Mouse (Mus musculus) adrenal gland (tissue): ENCODE measurements around the gene Cdk13.

ENCODE experiments used
- intact Hi-C: fragments of 180-260 bp; cut with DNase I; formaldehyde crosslinking; loops from one replicate; pipeline ENCODE4 v1.15.1; 2025

Gene Cdk13

DNA sequence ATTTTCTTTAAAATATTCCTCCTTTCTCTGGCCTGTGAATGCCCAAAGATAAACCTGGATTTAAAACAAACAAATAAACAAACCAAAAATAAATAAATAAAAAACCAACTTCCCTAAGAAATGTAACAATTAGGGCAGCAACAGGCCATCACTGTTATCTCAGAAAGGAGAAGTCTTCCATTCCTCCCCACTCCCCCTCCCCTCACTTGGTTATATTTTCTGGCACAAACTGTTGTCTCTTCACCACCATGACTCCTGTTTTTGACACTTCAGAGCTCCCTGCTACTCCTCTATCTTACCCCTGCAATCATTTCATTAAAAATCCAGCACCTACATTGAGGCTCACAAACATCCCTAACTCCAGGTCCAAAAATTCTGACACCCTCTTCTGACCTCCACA lies 31.8 kb downstream of the Cdk13 start:
- intact Hi-C loops, result no loop called here

DNA sequence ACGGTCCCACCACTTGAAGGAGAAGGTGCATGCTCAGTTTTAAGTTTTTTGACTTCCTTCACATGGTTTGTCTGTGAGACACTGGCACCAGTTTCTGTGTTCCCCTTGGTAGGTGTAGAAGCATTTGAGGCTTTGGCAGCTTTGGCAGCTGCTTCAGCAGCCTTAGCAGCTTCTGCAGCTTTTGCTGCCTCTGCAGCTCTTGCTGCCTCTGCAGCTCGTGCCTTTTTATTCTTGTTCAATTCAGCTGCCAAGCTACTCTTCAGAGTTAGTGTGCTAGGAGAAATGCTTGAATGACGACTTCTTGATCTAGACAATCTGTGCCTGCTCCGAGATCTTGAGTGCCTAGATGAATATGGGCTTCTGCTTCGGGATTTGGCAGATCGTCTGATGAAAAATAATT lies 32.3 kb downstream of the Cdk13 start:
- intact Hi-C loops, result no loop called here

DNA sequence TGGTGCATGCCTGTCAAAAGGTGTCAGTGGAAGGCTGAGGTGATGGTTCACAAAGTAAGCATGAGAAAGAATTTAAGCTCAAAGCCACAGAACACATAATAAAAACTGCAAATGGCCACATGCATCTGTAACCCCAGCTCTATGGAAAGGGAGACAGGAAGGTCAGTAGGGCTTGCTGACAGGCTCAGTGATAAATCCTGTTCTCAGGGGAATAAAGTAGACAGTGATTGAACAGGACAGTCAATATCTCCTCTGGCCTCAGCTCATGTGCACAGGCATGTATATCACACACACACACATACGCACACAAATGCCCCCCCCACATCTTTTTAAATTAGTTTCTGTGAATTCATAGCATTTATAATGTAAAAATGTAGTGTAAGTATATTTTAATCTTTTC lies 42.5 kb downstream of the Cdk13 start:
- intact Hi-C loops, result no loop called here

DNA sequence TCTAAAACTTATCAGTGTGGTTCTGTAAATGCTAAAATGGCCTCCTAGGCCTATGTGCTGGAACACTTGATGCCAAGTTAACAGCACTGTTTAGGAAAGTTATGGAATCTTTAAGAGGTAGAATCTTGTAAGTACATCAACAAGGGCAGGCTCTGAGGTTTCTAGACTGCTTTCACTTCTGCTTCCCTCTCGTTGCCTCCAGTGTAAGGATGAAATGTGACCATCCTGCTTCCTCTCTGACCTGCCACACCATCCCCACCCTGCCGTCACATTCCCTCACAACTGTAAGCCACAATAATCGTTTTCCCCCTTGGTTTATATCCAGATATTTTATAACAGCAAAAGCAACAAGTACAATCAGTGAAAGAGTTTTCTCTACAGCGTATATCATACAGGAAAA lies 49.9 kb downstream of the Cdk13 start:
- intact Hi-C loops, result no loop called here

DNA sequence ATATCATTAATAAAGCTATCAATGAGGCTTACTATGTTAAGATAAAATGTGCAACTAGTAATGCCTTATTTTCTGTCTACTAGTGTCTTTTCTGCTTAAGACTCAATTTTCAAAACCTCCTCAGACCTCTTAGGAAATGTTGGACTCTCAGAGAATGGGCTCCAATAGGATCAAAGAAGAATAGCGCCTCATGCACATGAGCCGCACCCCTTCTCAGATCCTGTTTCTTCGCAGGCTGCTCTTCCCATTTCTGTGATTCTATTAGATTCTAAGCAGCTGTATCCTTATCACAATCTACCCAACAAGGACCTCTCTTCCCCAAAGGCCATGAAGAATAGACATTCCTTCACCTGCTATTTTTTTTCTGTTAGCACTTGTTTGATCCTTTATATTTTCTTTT lies 76.1 kb downstream of the Cdk13 start:
- intact Hi-C loops, result no loop called here

DNA sequence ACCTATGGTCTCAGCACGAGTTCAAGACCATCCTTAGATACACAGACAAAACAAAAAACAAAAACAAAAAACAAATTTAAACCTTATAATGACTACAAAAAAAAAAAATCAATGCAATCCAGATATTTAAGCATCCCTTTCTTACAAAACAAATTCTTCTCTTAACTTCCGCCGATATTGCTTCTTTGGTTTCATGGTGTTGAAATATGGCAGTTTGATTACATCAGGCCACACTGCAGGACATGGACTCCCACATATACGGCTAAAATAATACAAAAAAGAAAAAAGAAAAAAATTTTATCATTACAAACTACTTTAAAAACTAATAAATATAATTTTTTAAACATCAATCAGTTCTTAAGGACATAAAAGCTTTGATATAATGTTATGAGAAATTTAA lies 77.0 kb downstream of the Cdk13 start:
- intact Hi-C loops, result no loop called here

DNA sequence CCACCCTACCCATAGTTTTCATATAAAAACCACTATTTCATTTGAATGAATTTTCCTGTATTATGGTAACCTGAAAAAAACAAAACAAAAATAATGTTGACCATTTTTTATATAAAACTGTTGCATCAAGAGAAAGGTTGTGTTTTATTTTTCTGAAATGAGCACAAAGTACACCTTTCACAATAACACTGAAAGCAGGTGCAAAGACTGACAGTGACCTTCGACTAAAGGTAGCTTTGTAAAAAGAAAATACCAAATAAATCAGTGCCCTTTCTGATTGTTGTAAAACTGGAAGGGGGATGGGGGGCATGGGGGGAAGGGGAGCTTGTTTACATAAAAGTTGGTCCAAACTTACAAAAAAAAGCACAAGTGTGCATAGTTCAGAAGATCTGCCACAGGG lies 87.5 kb downstream of the Cdk13 start:
- intact Hi-C loops, result no loop called here

DNA sequence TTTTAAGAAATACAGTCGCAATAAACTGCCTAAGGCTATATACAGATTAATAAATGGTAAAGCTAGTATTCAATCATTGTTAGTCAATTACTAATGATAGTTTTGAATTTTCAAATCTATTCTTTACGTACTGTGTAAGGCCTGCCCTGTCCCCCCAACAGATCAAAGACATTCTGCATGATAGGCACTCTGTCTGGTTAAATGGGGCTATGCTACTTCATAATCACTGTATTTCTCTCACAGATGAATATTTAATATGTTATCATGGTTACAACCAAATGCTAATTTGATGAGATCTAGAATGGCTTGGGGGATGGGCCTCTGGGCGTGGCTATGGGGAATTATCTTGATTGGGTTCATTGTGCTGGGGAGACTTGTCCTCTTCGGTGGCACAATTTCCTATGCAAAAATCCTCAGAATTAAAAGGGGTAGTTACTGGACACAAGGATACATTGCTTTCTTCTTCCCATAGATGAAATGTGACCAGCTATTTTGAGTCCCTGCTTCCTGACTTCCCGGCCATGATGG lies 96.0 kb downstream of the Cdk13 start:
- intact Hi-C loops, result no loop called here

DNA sequence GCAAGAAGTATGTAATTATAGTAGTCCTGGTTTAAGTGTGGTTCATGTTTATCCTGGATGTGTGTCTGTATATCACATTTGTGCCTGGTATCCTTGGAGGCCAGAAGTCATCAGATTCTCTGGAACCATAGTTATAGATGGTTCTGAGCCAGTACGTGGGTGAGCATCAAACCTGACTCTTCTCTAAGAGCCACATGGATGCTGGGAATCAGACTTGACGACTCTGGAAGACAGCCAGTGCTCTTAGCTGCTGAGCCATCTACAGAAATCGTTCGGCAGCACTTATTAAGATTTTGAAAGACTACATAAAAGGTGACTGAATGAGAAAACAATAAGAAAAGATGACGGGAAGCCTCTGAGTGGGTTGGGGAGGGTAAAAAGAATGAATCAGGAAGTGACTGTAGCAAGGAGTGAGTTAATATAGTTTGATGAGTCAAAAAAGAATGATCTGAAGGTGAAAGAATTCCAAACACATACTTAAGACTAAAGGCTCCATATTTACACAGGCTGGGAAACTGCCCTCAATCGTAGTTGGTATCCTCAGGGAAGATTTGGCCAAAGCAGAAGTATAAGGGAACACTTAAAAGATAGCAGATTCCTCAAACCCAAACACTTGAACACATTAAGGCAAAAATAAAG lies 99.6 kb downstream of the Cdk13 start:
- intact Hi-C loops, result no loop called here

DNA sequence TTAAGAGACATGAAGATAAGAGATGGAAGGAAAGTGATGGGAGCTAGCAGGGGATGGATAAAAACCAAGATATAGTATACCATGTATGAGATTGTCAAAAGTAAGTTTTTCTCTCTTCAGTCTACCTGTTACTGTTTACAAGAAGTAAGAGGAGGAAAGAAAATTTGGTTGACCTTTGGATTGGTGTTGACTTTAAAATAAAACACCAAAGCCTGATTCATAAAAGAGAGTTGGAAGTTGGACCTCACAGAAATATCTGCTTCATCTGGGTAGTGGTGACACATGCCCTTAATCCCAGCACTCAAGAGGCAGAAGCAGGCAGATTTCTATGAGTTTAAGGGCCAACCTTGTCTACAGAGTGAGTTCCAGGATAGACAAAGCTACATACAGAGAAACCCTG lies 102.6 kb downstream of the Cdk13 start:
- intact Hi-C loops, result no loop called here

DNA sequence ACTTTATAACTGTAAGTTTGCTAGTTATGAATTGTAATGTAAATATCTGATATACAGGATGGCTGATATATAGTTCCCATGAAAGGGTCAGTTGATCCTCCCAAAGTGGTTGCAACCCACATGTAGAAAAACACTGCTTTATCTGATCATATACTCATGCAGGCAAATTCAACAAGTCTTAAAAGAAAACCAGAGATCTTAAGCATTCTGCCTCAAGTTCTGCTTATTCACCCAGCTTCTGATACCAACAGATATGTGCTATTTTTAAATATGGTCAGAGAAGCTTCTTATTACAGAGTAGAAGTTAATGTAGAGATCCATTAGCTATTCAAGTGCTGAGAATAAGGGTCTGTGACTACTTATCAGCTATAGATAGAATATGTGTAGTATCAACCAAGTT lies 103.6 kb downstream of the Cdk13 start:
- intact Hi-C loops, result no loop called here

DNA sequence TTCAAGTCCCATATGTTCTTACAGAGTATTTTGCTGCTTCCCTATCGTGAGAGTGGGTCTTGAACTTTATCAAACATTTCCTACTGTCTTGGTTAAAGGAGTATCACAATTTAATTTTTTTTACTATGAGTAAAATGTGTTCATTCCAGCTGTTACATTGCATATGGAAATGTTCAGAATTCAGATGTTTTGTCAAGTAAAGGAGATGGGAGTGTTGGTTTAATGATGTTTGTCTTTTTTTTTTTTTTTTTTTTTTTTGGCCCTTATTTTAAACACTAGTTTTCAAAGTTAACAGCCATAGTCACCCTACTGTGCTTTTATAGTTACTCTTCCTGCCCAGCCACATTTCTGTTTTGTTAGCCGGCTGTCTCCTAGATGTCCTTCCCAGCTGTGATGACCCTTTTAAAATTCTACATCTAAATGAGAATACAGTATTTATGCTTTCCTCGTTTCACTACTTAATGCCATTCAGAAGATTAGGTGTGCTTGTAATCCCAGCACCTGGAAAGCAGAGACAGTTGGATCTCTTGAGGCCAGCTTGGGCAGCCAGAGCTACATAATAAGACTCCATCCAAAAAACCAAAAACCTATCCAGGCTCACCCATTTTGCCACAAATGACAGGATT lies 104.7 kb downstream of the Cdk13 start:
- intact Hi-C loops, result no loop called here

DNA sequence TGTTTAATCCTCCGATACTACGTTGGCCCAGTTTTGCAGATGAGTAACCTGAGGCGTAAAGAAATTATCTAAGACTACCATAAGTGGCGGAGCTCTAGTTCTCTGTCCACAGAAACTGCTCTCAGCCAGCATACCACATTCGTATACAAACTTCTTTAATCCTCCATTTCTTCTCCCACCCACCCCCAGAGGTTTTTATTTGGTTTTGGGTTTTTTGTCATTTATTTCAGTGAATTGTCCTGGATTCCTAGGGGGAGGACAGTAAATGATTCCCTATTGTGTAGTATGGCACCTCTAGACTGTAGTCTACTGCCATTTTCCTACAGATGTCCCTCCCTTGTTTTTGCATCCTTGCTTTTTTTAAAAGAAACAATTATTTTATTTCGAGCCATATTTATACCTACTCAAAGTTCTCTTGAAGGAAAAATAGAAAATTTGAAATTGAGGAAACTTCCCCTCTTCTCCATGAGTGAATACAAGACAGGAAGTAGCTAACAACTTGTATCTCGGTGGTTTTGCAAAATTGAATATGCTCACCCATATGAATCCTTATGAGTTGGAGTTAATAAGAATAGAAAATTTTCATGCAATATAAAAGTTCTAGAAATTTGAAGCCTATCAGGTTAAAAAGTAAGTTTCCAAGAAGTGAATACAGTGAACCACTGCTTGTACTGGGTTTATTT lies 108.9 kb downstream of the Cdk13 start:
- intact Hi-C loops, result no loop called here

DNA sequence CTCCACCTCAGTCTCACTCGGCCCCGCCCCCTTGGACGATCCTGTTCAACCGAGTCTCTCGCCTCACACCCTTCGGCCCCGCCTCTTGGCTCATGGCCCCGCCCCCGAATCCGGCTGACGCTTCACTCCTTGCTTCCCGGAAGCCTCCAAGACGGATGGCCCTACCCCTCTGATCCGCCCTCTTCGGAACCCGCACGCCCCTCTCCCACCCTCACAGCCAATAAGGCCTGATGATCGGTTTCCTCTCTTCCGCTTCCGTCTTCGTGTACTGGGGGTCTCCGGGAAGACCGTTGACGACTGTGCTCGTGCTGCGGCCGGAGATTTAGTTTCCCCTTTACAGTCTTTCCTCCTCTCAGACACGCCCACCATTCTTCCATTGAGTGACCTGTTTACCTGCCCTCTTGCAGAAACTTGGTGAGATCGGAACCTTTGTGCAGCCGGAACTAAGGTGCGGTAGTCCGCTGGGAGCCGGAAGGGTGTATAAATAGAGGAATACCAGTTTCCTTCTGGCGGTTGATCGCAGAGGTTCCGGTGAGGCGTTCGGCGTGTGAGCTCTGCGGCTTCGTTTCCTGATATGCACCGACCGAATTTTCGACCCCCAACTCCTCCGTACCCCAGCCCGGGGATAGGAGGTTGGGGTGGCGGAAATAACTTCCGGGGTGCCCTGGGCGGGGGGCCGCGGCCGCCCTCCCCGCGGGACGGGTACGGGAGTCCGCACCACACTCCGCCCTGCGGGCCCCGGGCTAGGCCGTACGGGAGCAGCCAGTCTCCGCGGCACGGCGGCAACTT lies 109.8 kb downstream of the Cdk13 start, which contains the start of the genes Mplkip and Sugct:
TSS of gene Mplkip (plus strand) at position 282 of the 789 bp plus-strand sequence.
TSS of gene Sugct (minus strand) at position 643 of the 789 bp plus-strand sequence.
- intact Hi-C loops, result no loop called here

DNA sequence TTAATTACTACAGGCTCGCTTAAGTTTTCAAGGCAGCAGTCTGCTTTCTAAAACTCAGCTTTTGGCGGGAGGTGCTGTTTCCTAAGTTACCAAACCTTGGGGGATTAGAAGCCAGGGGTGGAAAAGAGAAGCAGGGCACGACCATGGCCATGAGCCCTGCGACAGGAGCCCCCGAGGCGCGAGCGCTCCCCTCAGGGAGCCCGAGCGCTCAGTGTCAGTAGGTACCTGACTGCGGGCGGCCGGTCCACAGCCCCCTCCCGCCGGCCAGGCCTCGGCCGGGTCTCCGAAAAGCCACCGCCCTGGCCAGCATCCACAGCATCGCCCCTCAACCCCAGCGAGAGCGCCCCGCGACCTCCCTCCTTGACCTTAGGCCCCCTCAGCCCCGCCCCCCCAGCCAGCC lies 110.5 kb downstream of the Cdk13 start:
- intact Hi-C loops, result no loop called here

DNA sequence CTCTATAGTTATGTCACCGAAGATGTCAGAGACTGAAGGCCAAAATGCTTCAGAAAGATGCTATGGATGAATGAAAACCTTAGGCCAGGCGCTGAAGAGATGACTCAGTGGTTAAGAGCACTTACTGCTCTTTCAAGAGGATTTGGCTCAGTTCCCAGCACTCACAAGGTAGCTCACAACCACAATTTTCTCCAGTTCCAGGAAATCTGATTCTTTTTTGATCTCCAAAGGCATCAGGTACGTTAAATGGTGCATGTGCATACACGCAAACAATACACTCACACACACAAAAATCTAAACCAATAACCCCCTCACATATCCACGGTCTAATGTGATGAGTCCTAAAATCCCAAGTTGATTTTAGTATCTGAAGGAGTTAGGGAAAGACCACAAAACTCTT lies 111.1 kb downstream of the Cdk13 start:
- intact Hi-C loops, result no loop called here

DNA sequence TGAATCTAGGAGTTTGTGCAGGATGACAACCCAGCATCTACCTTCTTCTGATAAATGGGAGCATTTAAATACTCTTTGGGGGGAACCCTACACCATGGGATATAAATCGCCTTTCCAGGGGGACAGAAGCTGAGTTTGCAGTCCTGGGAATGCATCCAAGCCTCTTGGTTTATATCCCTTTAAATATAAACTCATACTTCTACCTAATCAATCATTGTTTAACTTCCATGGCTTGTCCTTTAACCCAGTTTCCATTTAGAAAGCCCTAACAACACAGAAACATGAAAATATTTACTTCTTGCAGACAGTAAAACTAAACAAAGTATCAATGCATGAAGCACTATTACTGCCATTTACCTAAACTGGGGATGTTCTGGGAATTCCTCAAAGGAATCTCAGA lies 113.5 kb downstream of the Cdk13 start:
- intact Hi-C loops, result no loop called here

DNA sequence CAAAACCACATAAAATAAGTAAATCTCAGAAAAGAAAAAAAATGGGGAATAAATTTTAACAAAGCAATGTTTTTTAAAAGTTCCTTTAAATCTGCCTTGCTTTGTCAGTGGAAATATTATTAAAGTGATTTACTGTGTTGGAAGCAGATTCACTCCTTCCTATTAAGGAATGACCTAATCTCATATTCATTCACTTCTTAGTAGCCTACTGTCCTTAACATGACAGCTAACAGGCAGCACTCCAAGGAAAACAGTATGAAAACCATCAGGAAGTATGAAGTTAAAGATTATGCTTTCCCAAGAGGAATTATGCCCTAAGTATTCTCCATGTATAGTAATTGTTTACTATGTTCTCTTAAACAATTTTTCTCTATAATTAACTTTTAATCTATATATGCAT lies 114.2 kb downstream of the Cdk13 start:
- intact Hi-C loops, result no loop called here

DNA sequence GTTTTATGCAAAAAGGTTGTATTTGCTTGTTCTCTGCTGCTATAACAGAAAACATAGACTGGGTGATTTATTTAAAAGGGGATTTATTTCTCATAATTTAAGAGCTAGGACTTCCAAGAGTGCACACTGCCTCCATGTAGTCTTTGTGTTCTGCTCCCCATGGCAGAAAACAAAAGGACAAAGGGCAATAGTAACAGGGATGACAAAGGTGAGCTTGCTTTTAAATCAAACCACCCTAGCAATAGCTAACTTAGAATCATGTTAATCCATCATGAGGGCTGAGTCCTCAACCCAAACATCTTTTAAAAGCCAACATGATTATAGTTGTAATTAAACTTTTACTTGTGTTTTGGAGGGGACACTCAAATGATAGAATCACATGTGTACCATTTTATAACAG lies 115.4 kb downstream of the Cdk13 start:
- intact Hi-C loops, result no loop called here

DNA sequence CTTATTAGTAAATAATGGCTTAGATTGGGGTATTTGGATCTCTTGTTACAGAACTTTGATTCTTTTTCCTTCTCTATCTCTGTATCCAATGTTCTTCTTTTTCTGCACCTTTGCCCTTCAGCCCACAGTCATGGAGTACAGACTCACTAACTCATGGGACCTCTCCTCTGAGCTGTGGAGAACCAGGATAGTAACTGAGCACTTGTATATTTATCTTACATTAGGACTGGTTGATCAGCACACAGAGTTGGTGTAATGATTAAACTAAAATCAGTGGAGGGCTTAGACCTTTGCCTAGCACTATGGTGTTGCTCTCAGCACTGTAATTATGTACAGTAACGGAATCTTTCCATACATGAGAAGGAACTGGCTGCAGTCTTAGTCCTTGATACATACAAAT lies 133.8 kb downstream of the Cdk13 start:
- intact Hi-C loops, result no loop called here

DNA sequence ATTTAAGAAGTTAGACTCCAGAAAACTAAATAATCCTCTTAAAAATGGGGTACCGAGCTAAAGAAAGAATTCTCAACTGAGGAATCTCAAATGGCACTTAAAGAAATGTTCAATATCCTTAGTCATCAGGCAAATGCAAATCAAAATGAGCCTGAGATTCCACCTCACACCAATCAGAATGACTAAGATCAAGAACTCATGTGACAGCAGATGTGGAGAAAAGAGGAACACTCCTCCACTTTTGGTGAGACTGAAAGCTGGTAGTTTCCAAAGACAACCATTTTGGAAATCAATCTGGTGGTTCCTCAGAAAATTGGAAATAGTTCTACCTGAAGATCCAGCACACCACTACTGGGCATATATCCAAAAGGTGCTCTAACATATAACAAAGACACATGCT lies 137.5 kb downstream of the Cdk13 start:
- intact Hi-C loops, result no loop called here
